Mouse (Mus musculus): Measurements from ENCODE around the gene Myl10.

DNA sequence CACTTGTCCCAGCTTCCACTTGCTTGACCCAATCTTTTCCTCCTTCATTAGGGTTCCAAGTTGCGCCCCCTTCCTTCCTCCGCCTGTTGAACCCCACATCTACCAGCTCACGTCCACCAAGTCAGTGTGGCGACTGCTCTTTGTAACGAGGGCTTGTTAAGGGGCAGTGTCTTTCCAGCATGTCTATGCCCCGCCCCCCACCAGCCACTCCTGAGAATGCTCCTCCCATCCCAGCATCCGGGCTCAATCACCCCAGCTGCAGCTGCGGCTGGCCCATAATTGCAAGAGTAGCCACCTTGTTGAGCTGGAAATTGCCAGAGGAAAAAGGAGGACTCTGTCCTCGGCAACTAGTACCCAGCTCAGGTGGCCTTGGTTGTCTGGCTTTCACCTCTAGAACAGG lies 53.6 kb downstream of the Myl10 start:
- TF ChIP-seq CTCF (IDR thresholded peaks at IDR 0.05; ENCODE audit: low read depth, low read length): no peak
- TF ChIP-seq POLR2AphosphoS5 (IDR thresholded peaks at IDR 0.05; ENCODE audit: insufficient replicate concordance, low read depth, low read length): no peak

All from G1E (cell line).